Mouse (Mus musculus) lung, adult 2 months (tissue): ENCODE data around the gene Rnf216.

Experiments
- CTCF ChIP-seq: fragments of 200-500 bp; IDR thresholded peaks from 2 replicates; pipeline ENCODE4 v1.5.1; 2011; ENCODE audit warnings: mild to moderate bottlenecking, low read length, control low read depth; ENCODE audit not compliant: insufficient read depth
- POLR2A ChIP-seq: fragments of 200-500 bp; IDR thresholded peaks from 2 replicates; pipeline ENCODE4 v1.6.1; 2011; ENCODE audit warnings: low read depth, mild to moderate bottlenecking, control low read depth, low read length, borderline replicate concordance; ENCODE audit errors: extremely low read depth

GRCm38 (mm10) chr5:142963003-142963704 is 149.6 kb downstream of the Rnf216 start:
- TF ChIP-seq CTCF (no peak), POLR2A (no peak)
